ENCODE assay signal across 20 mouse cellular contexts in genomic region chr8:125414651-125415050, GRCm38 (mm10).
"Had no signal": no experiment of that assay in that cellular context is flagged by ENCODE, and none has a peak within 500 bp of the region (broad histone marks: within the 10 kb centered on the region; RNA-seq: fewer than 3 reads in every experiment).

No protein-coding gene starts in this region.

- H3K4me1 ChIP-seq: liver, embryonic 15.5 days; megakaryocyte, embryonic 14.5 days had no signal

- H3K27me3 ChIP-seq: hindbrain, embryonic 15.5 days; limb, embryonic 12.5 days; limb, embryonic 15.5 days; liver, embryonic 12.5 days; liver, embryonic 15.5 days; neural tube, embryonic 13.5 days had no signal

- H3K4me3 ChIP-seq: hindbrain, embryonic 15.5 days; limb, embryonic 12.5 days; limb, embryonic 15.5 days; liver, embryonic 12.5 days; liver, embryonic 15.5 days; megakaryocyte, embryonic 14.5 days; midbrain, embryonic 10.5 days; midbrain, embryonic 13.5 days; myocyte; neural tube, embryonic 13.5 days had no signal

- H3K27ac ChIP-seq: hindbrain, embryonic 15.5 days; kidney, postnatal 0 days; limb, embryonic 12.5 days; limb, embryonic 15.5 days; liver, embryonic 12.5 days; liver, embryonic 15.5 days; neural tube, embryonic 13.5 days; stomach, postnatal 0 days had no signal

- H3K9me3 ChIP-seq: hindbrain, embryonic 15.5 days; limb, embryonic 12.5 days; limb, embryonic 15.5 days; liver, embryonic 12.5 days; liver, embryonic 15.5 days; midbrain, embryonic 10.5 days; midbrain, embryonic 13.5 days; neural tube, embryonic 13.5 days had no signal

- ATAC-seq: liver, embryonic 12.5 days; midbrain, embryonic 13.5 days; midbrain, embryonic 16.5 days had no signal

- H3K9ac ChIP-seq: hindbrain, embryonic 15.5 days; limb, embryonic 12.5 days; limb, embryonic 15.5 days; liver, embryonic 12.5 days; liver, embryonic 15.5 days; midbrain, embryonic 13.5 days; neural tube, embryonic 13.5 days had no signal

- H3K36me3 ChIP-seq: hindbrain, embryonic 15.5 days; liver, embryonic 12.5 days; liver, embryonic 15.5 days had no signal

- DNase-seq: left cerebral cortex, postnatal 4 days; lung, adult 2 months; retina, postnatal 1 day; right cerebral cortex, postnatal 25 days; thymus, adult 2 months; thymus, postnatal 14 days; thymus, postnatal 4 days had no signal

- H3K4me2 ChIP-seq: hindbrain, embryonic 15.5 days; limb, embryonic 12.5 days; limb, embryonic 15.5 days; liver, embryonic 12.5 days; liver, embryonic 15.5 days; midbrain, embryonic 13.5 days; neural tube, embryonic 13.5 days had no signal
